Mouse (Mus musculus) stomach, postnatal 0 days (tissue): ENCODE measurements around the gene Tbxa2r. TPM values are rescaled to one million over a fixed set of nuclear protein-coding genes. Genes with fewer than 3 reads are reported as not detected.

Source experiments
- ATAC-seq: fragments of 200-750 bp; cut with Nextera tagmentation; 2 replicates; pipeline ENCODE4 v1.8.0; 2017; ENCODE audit not compliant: low FRiP score, low TSS enrichment
- DNase-seq: peaks from one replicate; pipeline ENCODE4 v3.0.0-alpha.2; 2016; ENCODE audit warnings: low spot score
- H3K27ac ChIP-seq: fragments of 300-500 bp; sonication (generic); replicated peaks from 2 replicates; pipeline ENCODE4 v1.5.1; 2014; ENCODE audit warnings: mild to moderate bottlenecking, control low read depth
- H3K27me3 ChIP-seq: fragments of 300-500 bp; sonication (generic); 2 replicates; pipeline ENCODE4 v1.6.1; 2014; ENCODE audit warnings: low read length; ENCODE audit not compliant: control insufficient read depth, insufficient read depth
- H3K36me3 ChIP-seq: fragments of 300-500 bp; sonication (generic); 2 replicates; pipeline ENCODE4 v1.6.1; 2014; ENCODE audit warnings: low read length, mixed read lengths; ENCODE audit not compliant: control insufficient read depth, insufficient read depth
- H3K4me1 ChIP-seq: fragments of 300-500 bp; sonication (generic); replicated peaks from 2 replicates; pipeline ENCODE4 v1.6.1; 2014; ENCODE audit warnings: antibody characterized with exemption; ENCODE audit not compliant: control insufficient read depth, insufficient read depth
- H3K4me2 ChIP-seq: fragments of 300-500 bp; sonication (generic); replicated peaks from 2 replicates; pipeline ENCODE4 v1.6.1; 2014; ENCODE audit warnings: low read depth, mild to moderate bottlenecking, control low read depth, moderate library complexity
- H3K4me3 ChIP-seq: fragments of 300-500 bp; sonication (generic); 2 replicates; pipeline ENCODE4 v1.5.1; 2014; ENCODE audit warnings: low read depth, low read length, control low read depth
- H3K9ac ChIP-seq: fragments of 300-500 bp; sonication (generic); 2 replicates; pipeline ENCODE4 v1.6.1; 2014; ENCODE audit warnings: mild to moderate bottlenecking, low read length, control low read depth, mixed read lengths
- H3K9me3 ChIP-seq: fragments of 300-500 bp; sonication (generic); 2 replicates; pipeline ENCODE4 v1.6.1; 2016; ENCODE audit warnings: low read length; ENCODE audit not compliant: control insufficient read depth
- CTCF ChIP-seq: IDR thresholded peaks from 2 replicates; pipeline ENCODE4 v1.5.1; 2016; ENCODE audit warnings: antibody characterized with exemption, low read depth, mild to moderate bottlenecking, moderate library complexity
- EP300 ChIP-seq: optimal IDR thresholded peaks from 2 replicates; pipeline ENCODE3; 2016; ENCODE audit warnings: antibody characterized with exemption
- WGBS: fragments of 180-500 bp; shearing (Covaris S2); extraction: QIAGEN DNeasy Blood & Tissue Kit; methylation state at CpG from one replicate; pipeline ENCODE4 v1.1.7; 2014; 5-methylcytosine and 5-hydroxymethylcytosine counted together
- polyA plus RNA-seq: library from polyadenylated mRNA; unstranded; fragments of >200 nt; fragmentation: Nextera tagmentation; extraction: Ambion mirVana; gene quantifications from 2 replicates; pipeline ENCODE4 v1.2.1, GENCODE M21; 2015

Gene Tbxa2r
- polyA plus RNA-seq, 1 experiment from 2014 or later, result 20.2 TPM

DNA sequence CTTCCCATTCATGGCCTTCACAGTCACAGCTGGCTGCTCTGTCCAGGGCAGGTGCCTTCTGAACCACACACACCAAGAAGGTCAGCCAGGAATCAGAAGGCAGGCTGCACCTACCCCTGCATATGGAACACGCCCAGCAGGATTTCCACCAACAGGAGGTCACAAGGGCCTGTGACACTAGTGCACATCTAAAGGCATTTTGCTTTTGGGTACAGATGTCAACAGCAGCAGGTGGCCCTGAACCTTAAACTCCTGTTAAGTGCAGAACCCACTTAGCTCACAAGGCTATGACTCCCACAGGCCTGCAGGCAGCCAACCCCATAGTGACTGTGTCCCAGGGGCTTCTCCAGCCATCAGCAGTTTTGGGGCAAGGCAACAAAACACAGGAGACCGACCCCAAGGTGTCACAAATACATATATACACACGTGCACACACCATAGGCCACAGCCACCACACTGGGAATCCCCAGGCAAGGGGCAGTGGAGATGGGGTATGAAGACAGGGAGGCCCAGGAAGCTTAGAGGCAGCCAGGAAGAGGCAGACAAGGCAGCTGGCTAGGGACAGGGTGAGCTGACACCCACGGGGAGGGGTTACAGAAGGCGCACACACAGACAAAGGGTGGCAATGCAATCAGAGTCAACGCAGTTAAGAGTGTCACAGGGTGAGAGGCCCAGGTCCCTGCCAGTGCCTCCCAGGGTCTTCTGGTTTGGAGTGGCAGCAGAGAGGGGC is 38.1 kb downstream of the Tbxa2r start:
- no peak for TF ChIP-seq EP300
- TF ChIP-seq CTCF, result no peak
- ATAC-seq (no peak; the same call in 1 of the 2 replicates), DNase-seq (no peak)
- 69% methylated on average over 6 of the region's 6 CpGs for WGBS
- H3K27me3 ChIP-seq, result no peaks in the 10 kb centered on the region
- H3K4me2 ChIP-seq, result no peak overlapping the region
- H3K36me3 ChIP-seq, result peaks cover 38% of the 10 kb centered on the region
- H3K27ac ChIP-seq, result peak overlapping the region; percentile 82
- peaks cover 4% of the 10 kb centered on the region; the same call in 1 of the 2 replicates for H3K4me1 ChIP-seq
- no peak overlapping the region for H3K4me3 ChIP-seq
- no peak overlapping the region for H3K9ac ChIP-seq
- no peaks in the 10 kb centered on the region for H3K9me3 ChIP-seq

DNA sequence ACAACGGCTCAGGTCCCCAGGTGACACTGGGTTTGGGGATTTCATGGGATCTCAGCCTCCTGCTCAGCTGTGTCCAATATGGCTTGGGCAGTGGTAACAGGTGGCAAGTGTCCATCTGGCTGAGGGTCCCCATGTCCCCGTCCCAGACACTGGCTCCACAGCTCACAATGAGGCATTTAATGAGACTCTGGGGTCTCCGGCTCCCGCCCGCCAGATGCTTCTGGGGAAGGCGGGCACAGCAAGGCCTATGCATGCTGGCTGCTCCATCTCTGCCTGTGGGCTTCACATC is 38.6 kb downstream of the Tbxa2r start:
- 75% methylated on average over 6 of the region's 6 CpGs for WGBS
- H3K36me3 ChIP-seq, result peaks cover 38% of the 10 kb centered on the region
- no peak for DNase-seq
- no peak overlapping the region for H3K4me2 ChIP-seq
- TF ChIP-seq EP300 (no peak), CTCF (no peak)
- no peak for ATAC-seq
- H3K9me3 ChIP-seq, result no peaks in the 10 kb centered on the region
- H3K27me3 ChIP-seq, result no peaks in the 10 kb centered on the region
- no peak overlapping the region for H3K4me3 ChIP-seq
- H3K9ac ChIP-seq, result no peak overlapping the region
- peak overlapping the region; percentile 82; the same call in 1 of the 2 replicates for H3K27ac ChIP-seq
- H3K4me1 ChIP-seq, result peaks cover 4% of the 10 kb centered on the region; the same call in 1 of the 2 replicates

DNA sequence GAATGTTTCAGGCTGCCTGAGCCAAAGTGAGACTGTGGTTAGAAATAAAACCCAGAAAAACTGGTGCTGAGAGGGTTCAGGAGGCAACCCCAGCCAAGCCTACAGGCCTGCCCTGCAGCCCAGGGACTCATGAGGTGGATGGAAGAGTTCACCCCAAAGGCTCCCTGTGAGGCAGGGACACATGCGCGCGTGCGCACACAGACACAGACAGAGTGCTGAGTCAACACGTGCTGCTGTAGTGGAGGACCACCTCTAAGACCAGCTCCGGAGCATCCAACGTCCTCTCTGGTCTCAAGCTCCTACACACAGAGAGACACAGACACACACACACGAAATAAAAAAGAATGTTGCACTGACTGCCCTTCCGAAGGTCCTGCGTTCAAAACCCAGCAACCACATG is 46.8 kb downstream of the Tbxa2r start:
- WGBS, result 93% methylated on average over 10 of the region's 10 CpGs
- ATAC-seq (no peak), DNase-seq (no peak)
- H3K9me3 ChIP-seq, result no peaks in the 10 kb centered on the region
- no peak overlapping the region for H3K27ac ChIP-seq
- no peak overlapping the region for H3K4me3 ChIP-seq
- H3K9ac ChIP-seq, result no peak overlapping the region
- TF ChIP-seq CTCF (no peak), EP300 (no peak)
- H3K4me1 ChIP-seq, result peaks cover 13% of the 10 kb centered on the region
- no peaks in the 10 kb centered on the region for H3K27me3 ChIP-seq
- peaks cover 14% of the 10 kb centered on the region for H3K36me3 ChIP-seq
- no peak overlapping the region for H3K4me2 ChIP-seq

- Histone ChIP-seq H3K27me3 (no peaks in the 10 kb centered on the region), H3K9ac (peak overlapping the region; percentile 91), H3K4me3 (peak overlapping the region; percentile 86), H3K27ac (peak overlapping the region; percentile 77), H3K4me1 (peaks cover 13% of the 10 kb centered on the region), H3K36me3 (peaks cover 5% of the 10 kb centered on the region; the same call in 1 of the 2 replicates), H3K9me3 (no peaks in the 10 kb centered on the region), H3K4me2 (peak overlapping the region; percentile 84)
- no peak for ATAC-seq
- TF ChIP-seq EP300 (no peak), CTCF (0 out of 2 replicates have a peak, but pooled peaks have one; percentile 23)
- WGBS, result 28% methylated on average over 6 of the region's 6 CpGs
- DNase-seq, result peak; percentile 63
These were observed 48.2 kb downstream of the Tbxa2r start for GRCm38 (mm10) chr10:81376561-81377361.

GRCm38 (mm10) chr10:81377362-81377664 is 48.8 kb downstream of the Tbxa2r start:
- ATAC-seq (no peak), DNase-seq (no peak)
- Histone ChIP-seq H3K4me2 (peak overlapping the region; percentile 84), H3K4me1 (peaks cover 13% of the 10 kb centered on the region), H3K9me3 (no peaks in the 10 kb centered on the region), H3K4me3 (peak overlapping the region; percentile 86), H3K27me3 (no peaks in the 10 kb centered on the region), H3K27ac (peak overlapping the region; percentile 77), H3K36me3 (peaks cover 5% of the 10 kb centered on the region; the same call in 1 of the 2 replicates), H3K9ac (peak overlapping the region; percentile 91)
- TF ChIP-seq EP300, result no peak
- no peak for TF ChIP-seq CTCF
- WGBS, result 32% methylated on average over 2 of the region's 2 CpGs
